Mouse (Mus musculus): ENCODE data around the gene Borcs7.

The Borcs7 gene

DNA sequence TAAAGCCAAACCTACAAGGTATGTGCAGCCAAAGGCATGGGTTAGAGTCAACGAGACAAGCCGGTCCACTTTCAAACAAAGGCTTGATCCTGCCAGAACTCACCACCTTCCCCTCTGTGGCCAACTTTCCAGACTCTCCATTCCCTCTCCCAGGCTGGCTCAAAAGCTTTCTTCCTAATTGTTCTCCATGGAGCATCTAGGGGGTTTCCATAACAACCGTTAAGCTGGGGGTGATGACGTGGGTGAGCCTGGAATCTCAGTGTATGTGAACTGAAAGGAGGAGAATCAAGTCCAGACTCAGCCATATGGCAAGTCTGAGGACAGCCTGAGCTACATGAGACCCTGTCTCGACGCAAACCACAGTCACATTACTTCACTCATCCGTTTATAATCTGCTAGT is 24.2 kb upstream of the Borcs7 start:
- DNase-seq (ENCODE audit: low read depth): no peak

DNA sequence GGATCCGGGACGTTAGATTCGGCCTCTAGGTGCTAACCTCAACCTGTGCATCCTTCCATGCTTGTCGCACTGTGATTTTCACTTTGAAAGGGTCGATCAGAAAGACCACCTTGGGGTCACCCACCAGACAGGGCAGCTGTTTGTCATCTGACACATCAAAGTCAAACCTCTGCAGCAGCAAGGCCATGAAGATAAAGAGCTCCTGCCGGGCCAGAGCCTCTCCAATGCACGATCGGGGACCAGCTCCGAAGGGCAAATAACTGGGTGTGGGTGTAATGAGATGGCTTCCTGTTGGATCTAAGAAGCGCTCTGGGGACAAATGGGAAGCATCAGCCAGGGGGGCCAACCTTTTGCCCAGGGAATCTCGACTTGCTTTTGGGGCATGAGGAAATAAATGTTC is 22.4 kb upstream of the Borcs7 start:
- no peak for DNase-seq (ENCODE audit: low read depth)

DNA sequence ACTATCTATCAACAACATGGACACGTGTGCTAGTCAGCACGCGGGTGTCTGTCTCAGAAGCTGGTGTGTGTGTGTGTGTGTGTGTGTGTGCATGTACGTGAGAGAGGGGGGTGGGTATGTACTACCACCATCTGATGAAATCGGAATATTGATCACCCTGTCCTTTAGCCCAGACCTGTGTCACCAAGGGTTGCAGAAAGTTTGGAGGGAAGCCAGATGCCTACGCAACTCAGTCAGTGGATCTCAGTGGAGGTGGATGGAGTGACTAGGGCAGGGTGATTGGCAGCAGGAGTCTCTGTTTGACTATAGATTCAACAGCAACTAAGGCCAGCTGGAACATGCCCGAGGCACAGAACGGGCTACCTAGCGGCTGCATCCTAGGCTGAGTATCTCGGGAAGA is 21.4 kb upstream of the Borcs7 start:
- DNase-seq (ENCODE audit: low read depth): no peak

DNA sequence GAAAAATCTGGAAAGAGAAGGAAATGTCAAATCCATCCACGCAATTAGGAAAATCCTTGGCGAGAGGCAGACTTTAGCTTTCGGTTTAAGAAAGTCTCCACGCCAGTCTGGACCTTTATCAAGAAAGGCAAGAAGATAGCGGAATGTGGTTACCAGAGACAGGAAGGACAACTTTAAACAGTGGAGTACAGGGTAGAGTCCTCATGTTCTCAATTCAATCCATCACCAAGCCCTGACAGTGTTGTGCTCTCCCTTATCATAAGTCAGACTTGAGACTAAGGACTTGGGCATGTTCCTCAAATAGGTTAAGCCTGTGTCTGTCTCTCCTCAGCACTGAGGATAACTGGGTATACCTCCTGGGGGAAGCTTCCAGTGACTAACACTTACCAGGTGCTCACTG is 19.9 kb upstream of the Borcs7 start:
- no peak for DNase-seq (ENCODE audit: low read depth)

DNA sequence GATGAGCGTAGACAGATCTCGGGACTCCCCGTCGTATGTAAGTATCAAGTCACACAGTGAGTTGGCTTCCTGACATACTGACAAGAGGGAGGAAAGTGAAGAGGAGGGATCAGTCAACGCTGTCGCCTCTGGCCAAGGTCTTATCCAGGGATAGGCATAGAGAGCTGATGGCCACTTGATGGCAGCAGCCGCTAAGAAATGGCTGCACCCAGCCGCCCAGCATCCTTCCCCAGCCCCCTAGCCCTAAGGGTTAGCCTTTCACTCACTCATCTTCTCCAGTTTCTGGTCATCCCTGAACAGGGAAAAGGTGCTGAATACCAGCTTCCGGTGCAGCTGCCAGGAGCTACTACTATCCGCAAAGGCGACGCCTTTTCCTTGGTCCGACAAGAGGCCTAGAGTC is 19.0 kb upstream of the Borcs7 start:
- peak; percentile 16 for DNase-seq (ENCODE audit: low read depth)

DNA sequence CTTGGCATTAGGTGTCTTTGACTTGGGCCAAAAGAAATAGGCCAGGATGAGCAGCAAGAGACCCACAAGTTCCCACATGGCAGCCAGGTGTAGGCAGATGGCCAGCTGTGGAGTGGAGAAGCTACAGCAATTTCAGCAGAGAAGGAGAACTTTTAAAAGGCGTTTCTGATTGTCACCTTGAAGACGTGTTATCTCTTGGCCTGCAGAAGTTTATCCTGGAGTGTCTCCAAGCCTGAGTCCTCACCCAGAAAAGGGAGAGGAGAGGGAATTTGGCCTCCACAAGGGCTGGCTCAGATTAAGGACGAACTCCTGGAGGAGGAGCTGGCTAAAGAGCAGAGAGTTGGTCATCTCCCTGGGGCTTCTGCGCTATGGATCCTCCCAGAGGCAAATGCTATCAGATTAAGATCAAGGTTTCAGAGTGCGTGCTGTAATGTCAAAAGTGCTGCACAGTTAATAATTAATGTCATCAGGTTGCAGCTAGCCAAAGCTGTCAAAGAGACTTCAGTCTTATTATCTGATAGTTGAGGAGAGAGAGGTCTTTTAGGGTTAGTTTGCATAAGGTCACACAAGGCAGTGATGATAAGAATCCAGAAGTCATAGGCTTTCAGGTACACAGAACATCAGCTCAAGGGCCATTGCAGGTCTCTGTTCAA is 16.8 kb upstream of the Borcs7 start, which contains the start of gene Cyp17a1:
TSS of gene Cyp17a1 (minus strand) at position 407 of the 653 bp plus-strand sequence.
- no peak for DNase-seq (ENCODE audit: low read depth)

DNA sequence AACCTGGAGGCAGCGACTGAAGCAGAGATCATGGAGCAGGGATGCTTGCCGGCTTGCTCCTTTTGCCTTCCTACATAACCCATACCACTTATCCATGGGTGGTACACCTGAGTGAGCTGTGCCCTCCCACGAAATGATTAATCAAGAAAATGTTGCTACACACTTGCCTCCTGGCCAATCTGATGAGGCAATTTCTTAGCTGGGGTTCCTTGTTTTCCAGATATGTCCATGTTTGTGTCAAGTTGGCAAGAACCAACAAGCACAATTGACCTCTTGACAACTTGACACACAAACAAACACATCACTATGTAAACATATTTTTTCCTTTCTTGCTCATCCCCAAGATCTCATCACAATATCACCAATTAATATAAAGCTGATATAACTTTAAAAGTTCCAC is 14.1 kb upstream of the Borcs7 start:
- DNase-seq (ENCODE audit: low read depth): no peak

DNA sequence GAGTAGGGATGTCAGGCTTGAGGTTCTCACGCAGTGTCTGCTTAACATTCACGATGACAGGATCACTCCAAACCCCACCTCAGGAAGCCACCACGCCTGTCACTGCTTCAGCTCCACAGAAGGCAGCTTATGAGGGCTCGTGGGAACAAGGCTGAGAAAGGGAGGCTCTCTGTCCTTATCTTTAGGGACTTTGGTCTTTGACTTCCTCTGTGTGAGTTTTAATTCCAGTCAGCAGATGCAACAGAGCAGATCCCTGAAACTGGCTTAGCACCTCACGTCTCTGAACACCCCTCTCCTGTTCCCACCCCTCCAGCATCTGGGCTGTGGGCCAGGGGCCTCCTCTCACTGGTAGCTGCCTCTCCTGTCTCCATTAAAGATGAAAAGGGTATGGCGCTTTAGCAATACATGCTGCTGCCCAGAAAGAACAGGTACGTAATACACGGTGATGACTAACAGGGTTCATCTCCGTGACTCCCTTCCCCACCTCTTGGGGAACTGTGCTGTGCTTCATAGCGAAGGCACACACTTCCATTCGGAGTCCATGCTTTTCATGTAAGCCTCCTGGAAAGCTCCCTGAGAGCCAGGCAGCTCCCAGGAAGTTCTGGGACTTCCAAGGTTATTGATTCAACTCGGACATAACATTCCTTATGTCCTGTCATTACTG is 9.9 kb upstream of the Borcs7 start:
- no peak for DNase-seq (ENCODE audit: low read depth)

DNA sequence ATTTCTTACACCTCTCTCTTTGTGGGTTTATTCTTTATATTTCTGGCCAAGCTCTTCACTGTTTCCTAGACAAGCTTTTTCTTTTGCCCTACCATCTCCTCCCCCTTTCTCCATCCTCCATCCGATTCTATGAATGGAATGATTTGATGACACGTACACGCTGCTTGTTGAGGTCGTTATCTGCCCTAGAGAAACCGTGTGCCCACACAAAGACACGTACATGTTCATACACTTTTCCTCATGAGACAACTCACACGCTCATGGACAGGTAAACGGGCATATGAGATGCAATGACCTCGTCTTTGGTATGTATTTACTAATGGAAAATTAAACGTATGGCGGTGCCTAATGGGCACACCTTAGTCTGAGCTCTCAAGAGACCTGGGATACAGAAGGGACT is 681 bp downstream of the Borcs7 start:
- no peak for DNase-seq (ENCODE audit: low read depth)

DNA sequence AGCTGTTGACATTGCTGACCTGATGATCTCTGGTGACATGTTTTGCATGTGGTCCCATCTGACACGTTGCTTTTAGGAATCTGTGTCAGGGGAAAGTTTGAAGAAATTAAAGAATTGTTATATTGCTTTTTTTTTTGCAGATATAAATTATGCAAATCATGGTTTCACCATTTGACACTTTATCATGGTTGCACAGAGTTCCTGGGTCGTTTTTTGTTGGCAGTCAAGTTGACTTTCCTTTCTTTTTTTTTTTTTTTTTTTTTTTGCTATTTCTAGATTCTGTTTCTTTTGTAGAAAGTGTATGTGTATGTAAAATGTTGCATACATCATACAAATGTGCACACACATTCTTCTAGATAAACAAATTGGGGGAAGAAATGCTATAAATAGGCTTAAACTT is 1.4 kb downstream of the Borcs7 start:
- no peak for DNase-seq (ENCODE audit: low read depth)

DNA sequence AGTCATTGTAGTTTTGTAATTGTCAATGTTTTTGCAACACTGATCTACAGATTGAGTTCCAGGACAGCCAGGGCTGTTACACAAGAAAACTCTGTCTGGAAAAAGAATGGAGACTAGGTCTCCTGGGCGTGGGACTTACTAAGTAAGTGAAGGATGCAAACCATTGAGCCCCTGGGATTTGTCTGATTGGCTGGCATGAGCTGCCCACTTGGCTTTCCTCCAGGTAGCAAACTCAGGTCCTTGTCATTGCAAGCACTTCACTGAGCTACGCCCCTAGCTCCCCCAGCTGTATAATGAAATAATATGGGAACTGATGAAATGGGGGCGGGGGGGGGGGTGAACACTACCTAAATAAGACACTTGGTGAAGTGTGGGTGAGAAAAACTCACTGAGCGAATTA is 3.4 kb downstream of the Borcs7 start:
- no peak for DNase-seq (ENCODE audit: low read depth)

DNA sequence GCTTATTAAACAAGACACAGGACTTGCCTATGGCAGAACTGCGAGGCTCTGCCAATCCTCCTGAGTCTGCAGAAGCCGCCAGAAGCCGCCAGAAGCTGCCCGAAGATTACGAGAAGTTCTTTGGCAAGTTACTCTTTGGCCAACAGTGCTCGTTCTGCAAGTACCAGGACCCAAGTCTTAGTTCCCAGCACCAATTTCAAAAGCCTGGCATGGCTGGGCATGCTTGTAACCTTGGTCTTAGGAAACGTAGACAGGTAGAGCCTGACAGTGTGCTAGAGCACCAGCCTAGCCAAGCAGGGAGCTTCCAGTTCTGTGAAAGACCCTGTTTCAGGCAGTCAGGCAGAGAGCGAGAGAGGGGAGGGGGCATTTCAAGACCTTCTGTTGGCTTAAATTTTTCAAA is 6.8 kb downstream of the Borcs7 start:
- no peak for DNase-seq (ENCODE audit: low read depth)

DNA sequence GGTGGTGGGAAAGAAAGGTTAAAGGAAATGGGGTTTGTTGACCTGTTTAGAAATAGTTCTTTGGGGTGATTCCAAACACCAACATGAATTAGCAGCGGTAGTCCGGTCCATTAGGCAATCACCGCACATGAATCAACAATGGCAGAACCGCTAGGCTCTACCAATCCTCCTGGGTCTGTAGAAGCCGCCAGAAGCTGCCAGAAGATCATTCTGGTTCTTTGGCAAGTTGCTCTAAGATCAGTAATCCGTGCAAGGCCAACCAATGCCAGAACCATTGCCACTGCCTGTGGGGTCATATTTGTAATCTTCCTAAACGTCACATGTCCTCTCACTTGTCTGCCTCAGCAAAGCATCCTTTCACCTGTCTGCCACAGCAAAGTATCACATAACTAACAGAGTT is 7.2 kb downstream of the Borcs7 start:
- DNase-seq (ENCODE audit: low read depth): no peak

DNA sequence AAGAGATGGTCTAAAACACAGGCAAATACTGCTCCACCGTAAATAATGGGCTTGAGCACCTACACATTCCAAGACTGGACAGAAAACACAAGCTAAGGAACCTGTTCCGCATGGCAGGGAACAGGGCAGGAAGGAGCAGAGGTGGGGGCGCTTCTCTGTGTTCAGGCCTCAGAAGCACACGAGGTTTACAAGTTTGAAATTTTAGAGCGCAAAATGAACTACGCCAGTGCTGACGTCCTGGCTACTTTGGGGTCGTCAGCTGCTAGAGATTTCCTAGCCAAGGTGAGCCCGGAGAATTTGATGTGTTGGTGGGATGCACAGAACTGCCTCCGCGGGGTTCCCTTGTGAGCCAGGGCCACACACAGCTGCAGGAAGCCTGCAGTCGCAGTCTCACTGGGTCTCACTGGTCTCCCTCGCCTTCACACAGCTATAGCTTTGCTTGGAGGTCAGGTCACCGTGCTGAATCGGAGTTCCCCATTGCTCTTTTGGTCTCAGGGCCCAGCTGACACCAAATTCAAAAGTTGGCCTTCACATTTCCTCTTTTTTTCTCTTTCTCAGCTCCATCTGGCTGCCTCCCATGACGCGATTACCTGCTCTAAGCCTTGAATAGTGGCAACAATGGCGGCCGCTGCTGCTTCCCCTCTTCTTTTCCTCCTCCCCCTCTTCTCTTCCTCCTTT is 8.3 kb downstream of the Borcs7 start:
- DNase-seq (ENCODE audit: low read depth): no peak

DNA sequence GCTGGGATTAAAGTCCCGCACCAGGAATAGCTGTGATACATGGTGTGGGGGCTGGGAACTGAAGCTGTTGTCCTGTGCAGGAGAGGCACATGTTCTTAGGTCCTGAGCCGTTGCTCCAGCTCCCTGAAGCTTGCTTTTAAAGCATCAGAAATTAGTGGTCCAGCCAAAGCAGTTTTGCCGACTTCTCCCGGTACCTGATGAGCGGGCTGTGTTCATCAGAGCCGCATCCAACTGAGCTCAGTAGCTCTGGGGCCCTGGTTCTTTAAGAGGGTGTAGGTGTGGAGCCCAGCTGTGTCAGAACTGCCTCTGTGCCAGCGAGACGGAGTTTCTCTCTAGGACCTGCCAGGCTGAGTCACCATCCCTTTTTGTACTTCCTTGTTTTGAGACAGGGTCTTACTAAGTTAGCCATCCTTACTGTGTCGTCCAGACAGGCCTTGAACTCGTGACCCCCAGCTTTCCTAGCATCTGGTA is 9.3 kb downstream of the Borcs7 start:
- DNase-seq (ENCODE audit: low read depth): no peak

DNA sequence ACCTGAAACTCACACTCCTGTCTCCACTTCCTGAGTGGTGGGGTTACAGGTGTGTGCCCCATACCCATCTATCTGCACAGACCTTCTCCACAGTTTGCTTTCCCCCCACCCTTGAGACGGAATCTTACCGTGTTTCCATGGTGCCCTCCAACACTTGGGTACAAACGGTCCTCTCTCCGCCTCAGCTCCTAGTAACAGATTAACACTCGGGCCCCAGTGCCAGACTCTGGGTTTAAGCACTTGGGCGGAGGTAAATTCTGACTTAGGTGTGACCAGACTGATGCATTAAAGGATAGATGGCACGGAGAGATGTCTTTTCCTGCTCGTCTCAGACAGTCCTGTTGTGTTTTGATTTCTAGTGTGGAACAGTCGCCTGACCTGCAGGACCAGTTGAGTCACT is 11.4 kb downstream of the Borcs7 start:
- no peak for DNase-seq (ENCODE audit: low read depth)

DNA sequence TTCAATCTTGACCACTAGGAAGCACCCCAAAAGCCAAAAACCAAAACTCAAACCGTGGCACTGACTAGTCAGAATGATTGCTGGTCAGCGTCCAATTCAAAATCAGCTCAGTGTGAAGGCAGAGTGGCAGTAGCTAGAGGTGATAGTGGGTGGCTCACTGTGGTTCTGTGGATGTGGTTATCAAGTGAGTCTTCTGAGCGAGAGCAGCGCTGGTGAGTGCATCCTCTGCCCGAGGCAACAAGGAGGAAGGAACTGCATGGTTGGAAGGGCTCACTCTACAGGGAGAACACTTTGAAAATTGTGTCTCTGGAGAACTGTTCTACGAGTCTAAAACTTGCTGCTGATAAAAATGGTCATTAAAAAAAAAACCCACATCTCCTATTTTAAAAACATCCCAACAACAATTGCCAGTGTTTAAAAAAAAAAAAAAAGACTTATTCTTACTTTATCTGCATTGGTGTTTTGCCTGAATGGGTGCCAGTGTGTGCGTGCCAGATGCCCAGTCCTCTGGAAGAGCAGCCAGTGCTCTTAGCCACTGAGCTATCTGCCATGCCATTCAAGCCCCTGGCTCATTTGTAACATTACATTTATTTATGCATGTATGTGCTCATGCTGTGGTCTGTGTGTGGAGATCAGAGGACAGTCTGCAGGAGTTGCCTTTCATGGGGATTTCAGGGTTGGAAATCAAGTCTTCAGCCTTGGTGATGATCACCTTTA is 16.2 kb downstream of the Borcs7 start:
- DNase-seq (ENCODE audit: low read depth): no peak

DNA sequence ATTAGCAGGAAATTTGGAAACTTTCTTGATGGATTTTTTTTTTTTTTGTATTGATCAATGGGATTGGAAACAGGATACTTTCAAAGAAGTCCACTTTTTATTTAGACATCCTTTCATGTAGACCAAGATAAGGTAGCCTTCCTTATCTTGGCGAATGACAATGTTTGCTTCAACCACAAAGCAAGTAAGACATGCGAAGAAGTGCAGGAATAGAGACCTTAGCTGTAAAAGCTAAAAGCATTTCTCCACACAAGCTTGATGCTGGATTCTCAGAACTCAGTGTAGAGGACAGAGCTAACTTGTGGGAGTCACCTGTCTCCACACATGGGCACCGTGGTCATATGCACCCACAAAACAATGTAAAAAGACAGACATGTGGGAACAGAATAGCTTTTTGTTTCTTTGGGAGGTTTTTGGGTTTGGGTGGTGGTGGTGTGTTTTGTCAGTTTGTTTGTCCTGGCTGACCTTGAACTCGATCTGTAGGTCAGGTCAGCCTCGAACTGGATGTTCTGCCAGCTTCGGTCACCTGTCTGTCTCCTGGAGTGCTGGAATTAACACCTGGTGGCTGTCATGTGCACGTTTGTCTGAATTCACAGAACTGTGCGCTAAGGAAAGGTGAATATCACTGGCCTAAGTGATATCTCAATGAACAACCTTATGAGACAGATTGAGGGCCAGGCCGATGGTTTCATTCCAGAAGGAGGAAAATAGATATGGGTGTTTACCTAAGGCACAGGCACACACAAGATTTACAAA is 17.0 kb downstream of the Borcs7 start:
- DNase-seq (ENCODE audit: low read depth): no peak

DNA sequence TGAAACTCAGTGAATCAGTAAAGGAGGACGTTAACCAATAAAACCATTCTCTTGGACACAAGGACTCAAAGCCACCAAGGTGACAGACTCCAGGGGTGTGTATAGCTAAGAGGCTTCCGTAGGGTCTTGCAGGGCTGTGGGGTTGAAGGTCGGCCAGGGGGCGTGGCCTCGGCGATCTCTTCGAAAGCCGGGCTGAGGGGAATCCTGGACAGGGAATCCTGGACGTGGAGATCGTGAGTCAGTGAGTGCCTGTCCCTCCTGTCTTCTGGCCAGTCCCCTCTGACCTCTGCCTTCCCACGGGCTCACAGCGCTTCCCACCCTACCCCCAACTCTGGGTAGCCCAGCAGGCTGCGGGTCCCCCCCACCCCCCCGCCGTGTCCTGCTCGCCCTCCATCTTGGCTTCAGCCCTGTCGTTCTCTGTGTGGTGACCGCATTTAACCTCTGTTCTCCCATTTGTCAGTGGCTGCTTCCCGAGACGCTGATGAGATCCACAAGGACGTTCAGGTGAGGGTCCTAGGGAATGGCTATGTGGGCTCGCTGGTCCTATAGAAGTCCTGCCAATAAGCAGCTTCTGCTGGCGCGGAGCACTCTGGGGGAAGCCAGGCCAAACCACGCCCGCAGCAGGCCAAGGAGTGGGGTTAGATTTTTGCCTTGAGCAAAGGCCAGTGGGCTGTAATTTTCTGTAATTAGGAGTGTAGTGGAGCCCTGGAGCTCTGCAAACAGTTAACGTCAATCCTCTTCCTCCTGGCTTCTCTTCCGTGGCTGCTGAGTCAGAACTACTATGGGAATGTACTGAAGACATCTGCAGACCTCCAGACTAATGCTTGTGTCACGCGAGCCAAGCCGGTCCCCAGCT is 17.8 kb downstream of the Borcs7 start, which contains the start of gene As3mt:
TSS of gene As3mt (plus strand) at position 163 of the 856 bp plus-strand sequence.
- no peak for DNase-seq (ENCODE audit: low read depth)

DNA sequence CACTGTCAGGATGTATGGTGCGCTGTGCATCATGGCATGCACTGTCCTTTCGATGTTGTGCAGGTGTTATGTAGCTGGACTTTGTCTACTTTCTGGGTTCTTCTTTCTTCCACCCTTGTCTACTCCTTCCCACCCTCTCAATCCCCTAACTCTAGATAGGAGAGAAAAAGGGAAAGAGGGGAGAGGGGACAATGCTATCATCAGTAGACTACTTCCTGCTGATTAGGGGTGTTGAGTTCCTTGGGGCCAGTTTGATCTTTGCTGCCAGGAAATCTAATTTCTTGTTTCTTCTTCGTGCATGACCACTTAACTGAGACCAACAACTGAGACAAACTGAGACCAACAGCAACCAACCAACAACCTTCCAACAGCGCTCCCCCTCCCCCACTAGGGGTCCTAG is 20.9 kb downstream of the Borcs7 start:
- no peak for DNase-seq (ENCODE audit: low read depth)

DNA sequence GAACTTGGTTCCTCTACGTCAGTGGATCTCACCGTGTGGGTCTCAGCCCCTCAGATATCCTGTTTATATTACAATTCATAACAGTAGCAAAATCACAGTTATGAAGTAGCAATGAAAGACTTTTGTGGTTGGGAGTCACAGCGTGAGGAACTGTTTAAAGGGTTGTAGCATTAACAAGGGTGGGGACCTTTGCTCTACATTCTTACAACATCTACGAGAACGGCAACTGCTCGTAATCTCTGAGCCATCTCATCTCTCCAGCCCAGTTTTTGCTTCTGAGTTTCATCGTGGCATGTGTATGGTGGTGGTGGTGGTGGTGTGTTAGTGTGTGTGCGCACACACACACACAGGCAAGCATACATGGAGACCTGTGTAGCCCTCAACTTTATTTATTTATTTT is 24.5 kb downstream of the Borcs7 start:
- no peak for DNase-seq (ENCODE audit: low read depth)
